Mouse (Mus musculus): Measurements from ENCODE around the gene Fbf1.

Gene Fbf1

GRCm38 (mm10) chr11:116185836-116186235, 17.9 kb upstream of the Fbf1 start:
- DNase-seq (ENCODE audit: low read depth in 2 of 2, low spot score in 2 of 2) = no peak

- DNase-seq (ENCODE audit: low read depth in 2 of 2, low spot score in 2 of 2) = no peak
Observed at GRCm38 (mm10) chr11:116178411-116179121, 10.6 kb upstream of the Fbf1 start.

- no peak for DNase-seq (ENCODE audit: low read depth in 2 of 2, low spot score in 2 of 2)
Observed at GRCm38 (mm10) chr11:116176010-116176409, 8.0 kb upstream of the Fbf1 start.

- no peak for DNase-seq (ENCODE audit: low read depth in 2 of 2, low spot score in 2 of 2)
Observed at GRCm38 (mm10) chr11:116174775-116175448, 6.9 kb upstream of the Fbf1 start.

- DNase-seq (ENCODE audit: low read depth in 2 of 2, low spot score in 2 of 2) = no peak
Observed at GRCm38 (mm10) chr11:116171959-116172358, 4.0 kb upstream of the Fbf1 start.

GRCm38 (mm10) chr11:116170003-116170800, 2.2 kb upstream of the Fbf1 start:
- no peak for DNase-seq (ENCODE audit: low read depth in 2 of 2, low spot score in 2 of 2)

- no peak for DNase-seq (ENCODE audit: low read depth in 2 of 2, low spot score in 2 of 2)
Observed at GRCm38 (mm10) chr11:116169214-116169613, 1.2 kb upstream of the Fbf1 start.

- no peak for DNase-seq (ENCODE audit: low read depth in 2 of 2, low spot score in 2 of 2)
Observed at GRCm38 (mm10) chr11:116167232-116167631, 734 bp downstream of the Fbf1 start.

- DNase-seq (ENCODE audit: low read depth in 2 of 2, low spot score in 2 of 2) = no peak
Observed at GRCm38 (mm10) chr11:116163002-116163401, 5.0 kb downstream of the Fbf1 start.

GRCm38 (mm10) chr11:116162146-116162545, 5.8 kb downstream of the Fbf1 start:
- DNase-seq (ENCODE audit: low read depth in 2 of 2, low spot score in 2 of 2) = no peak

- DNase-seq (ENCODE audit: low read depth in 2 of 2, low spot score in 2 of 2) = no peak
Observed at GRCm38 (mm10) chr11:116161312-116161711, 6.7 kb downstream of the Fbf1 start.

GRCm38 (mm10) chr11:116150960-116151359, 17.0 kb downstream of the Fbf1 start:
- DNase-seq (ENCODE audit: low read depth in 2 of 2, low spot score in 2 of 2) = no peak

GRCm38 (mm10) chr11:116149341-116149740, 18.6 kb downstream of the Fbf1 start:
- no peak for DNase-seq (ENCODE audit: low read depth in 2 of 2, low spot score in 2 of 2)

GRCm38 (mm10) chr11:116148761-116149221, 19.2 kb downstream of the Fbf1 start:
- DNase-seq (ENCODE audit: low read depth in 2 of 2, low spot score in 2 of 2) = no peak

GRCm38 (mm10) chr11:116146294-116146985, 21.5 kb downstream of the Fbf1 start:
- no peak for DNase-seq (ENCODE audit: low read depth in 2 of 2, low spot score in 2 of 2)

GRCm38 (mm10) chr11:116145481-116146293, 22.3 kb downstream of the Fbf1 start:
- DNase-seq (ENCODE audit: low read depth in 2 of 2, low spot score in 2 of 2) = no peak

- no peak for DNase-seq (ENCODE audit: low read depth in 2 of 2, low spot score in 2 of 2)
Observed at GRCm38 (mm10) chr11:116143468-116143867, 24.5 kb downstream of the Fbf1 start.

GRCm38 (mm10) chr11:116142211-116142991, 25.6 kb downstream of the Fbf1 start:
- no peak for DNase-seq (ENCODE audit: low read depth in 2 of 2, low spot score in 2 of 2)

- peak; percentile 81 to 83 for DNase-seq (ENCODE audit: low read depth in 2 of 2, low spot score in 2 of 2)
Observed at GRCm38 (mm10) chr11:116138468-116139138, 29.4 kb downstream of the Fbf1 start, which contains the start of gene Mrpl38. TSS of gene Mrpl38 (minus strand) at chr11:116138868.
